Mouse (Mus musculus) forebrain, embryonic 12.5 days (tissue): ENCODE results near the gene Zap70. TPM values are rescaled to one million over a fixed set of nuclear protein-coding genes. Genes with fewer than 3 reads are reported as not detected.
A peak's percentile ranks its signal among the peaks of the same experiment; 100 is the strongest.

Experiments used
- ATAC-seq: fragments of 200-750 bp; cut with Nextera tagmentation; 2 replicates; pipeline ENCODE4 v1.8.0; 2017; ENCODE audit warnings: moderate TSS enrichment; ENCODE audit not compliant: low FRiP score
- H3K27ac ChIP-seq: fragments of 300-500 bp; sonication (generic); 2 replicates; pipeline ENCODE4 v1.5.1; 2016; ENCODE audit warnings: mild to moderate bottlenecking
- H3K27me3 ChIP-seq: fragments of 300-500 bp; sonication (generic); 2 replicates; pipeline ENCODE4 v1.6.1; 2016; ENCODE audit warnings: mild to moderate bottlenecking
- H3K36me3 ChIP-seq: fragments of 300-500 bp; sonication (generic); replicated peaks from 2 replicates; pipeline ENCODE4 v1.6.1; 2016; ENCODE audit warnings: mild to moderate bottlenecking
- H3K4me1 ChIP-seq: fragments of 300-500 bp; sonication (generic); 2 replicates; pipeline ENCODE4 v1.6.1; 2016
- H3K4me2 ChIP-seq: fragments of 300-500 bp; sonication (generic); 2 replicates; pipeline ENCODE4 v1.6.1; 2016; ENCODE audit warnings: mild to moderate bottlenecking, moderate library complexity
- H3K4me3 ChIP-seq: fragments of 300-500 bp; sonication (generic); replicated peaks from 2 replicates; pipeline ENCODE4 v1.5.1; 2016; ENCODE audit warnings: mild to moderate bottlenecking
- H3K9ac ChIP-seq: fragments of 300-500 bp; sonication (generic); 2 replicates; pipeline ENCODE4 v1.6.1; 2016; ENCODE audit warnings: mild to moderate bottlenecking
- H3K9me3 ChIP-seq: fragments of 300-500 bp; sonication (generic); 2 replicates; pipeline ENCODE4 v1.6.1; 2016
- WGBS: fragments of 180-500 bp; shearing (Covaris S2); methylation state at CpG from one replicate; pipeline ENCODE4 v1.1.7; 2016; 5-methylcytosine and 5-hydroxymethylcytosine counted together
- polyA plus RNA-seq: library from polyadenylated mRNA; unstranded; fragments of >200 nt; fragmentation: Nextera tagmentation; extraction: Ambion mirVana; gene quantifications from 2 replicates; pipeline ENCODE4 v1.2.1, GENCODE M21; 2016

The Zap70 gene
- 0.41 and 0.55 TPM in 2 replicates for polyA plus RNA-seq

DNA sequence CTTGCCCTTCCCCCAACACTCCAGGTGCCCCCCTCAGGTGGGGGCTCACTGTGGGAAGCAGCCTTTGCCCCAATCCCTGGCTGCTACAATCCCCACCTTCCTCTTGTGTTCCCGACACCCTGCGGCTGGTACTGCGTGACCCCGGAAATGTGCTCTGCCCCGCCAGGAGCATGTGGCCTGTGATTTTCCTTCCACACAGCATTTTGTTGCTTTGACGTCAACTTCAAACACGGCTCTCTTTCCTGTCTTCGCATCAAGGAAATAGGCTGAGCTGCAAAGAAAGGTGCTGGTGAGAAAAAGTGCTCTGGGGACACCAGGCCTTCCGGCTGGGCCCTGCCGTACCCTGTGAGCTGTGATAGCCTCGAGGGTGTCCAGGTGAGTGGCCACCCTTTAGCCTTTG, at the start of gene Zap70:
Gene Zap70 (plus strand): TSS at position 231 of the 400 bp plus-strand sequence.
- no peak within 1 kb of the TSS for H3K4me3 ChIP-seq
- WGBS, result 83% methylated on average over 11 of the region's 11 CpGs
- no peaks in the 10 kb centered on the region for H3K9me3 ChIP-seq
- H3K4me2 ChIP-seq, result no peak within 1 kb of the TSS
- H3K27me3 ChIP-seq, result no peaks in the 10 kb centered on the region
- no peaks in the 10 kb centered on the region for H3K36me3 ChIP-seq
- H3K9ac ChIP-seq, result no peak within 1 kb of the TSS
- ATAC-seq, result no peak
- H3K27ac ChIP-seq, result no peak within 1 kb of the TSS
- no peaks in the 10 kb centered on the region for H3K4me1 ChIP-seq

DNA sequence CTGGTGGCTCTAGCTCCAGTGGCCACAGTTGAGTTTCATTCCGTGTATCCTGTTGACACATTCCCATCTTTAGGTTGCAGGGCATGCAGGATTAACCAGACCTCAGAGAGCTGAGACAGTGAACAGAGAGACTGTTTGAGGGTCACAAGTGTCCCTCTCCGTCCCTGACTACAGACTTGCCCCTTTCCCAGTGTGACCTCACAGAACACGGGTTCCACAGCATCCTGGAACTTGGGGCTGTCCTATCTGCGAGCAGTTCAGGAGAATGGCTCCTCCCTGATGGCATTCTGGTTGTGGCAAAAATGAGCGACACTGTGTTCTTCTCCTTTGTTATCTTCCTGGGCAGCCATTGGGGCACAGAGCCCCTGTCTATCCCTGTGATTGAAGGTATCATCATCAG, 47.3 kb upstream of the Zap70 start, which contains the start of gene Actr1b:
Gene Actr1b (minus strand): TSS at position 112 of the 400 bp plus-strand sequence.
- Histone ChIP-seq H3K9ac (no peak within 1 kb of the TSS), H3K4me1 (no peaks in the 10 kb centered on the region), H3K4me3 (no peak within 1 kb of the TSS), H3K9me3 (no peaks in the 10 kb centered on the region), H3K27me3 (no peaks in the 10 kb centered on the region), H3K27ac (no peak within 1 kb of the TSS), H3K4me2 (no peak within 1 kb of the TSS), H3K36me3 (no peaks in the 10 kb centered on the region)
- WGBS, result 85% methylated on average over 5 of the region's 5 CpGs
- ATAC-seq, result no peak

DNA sequence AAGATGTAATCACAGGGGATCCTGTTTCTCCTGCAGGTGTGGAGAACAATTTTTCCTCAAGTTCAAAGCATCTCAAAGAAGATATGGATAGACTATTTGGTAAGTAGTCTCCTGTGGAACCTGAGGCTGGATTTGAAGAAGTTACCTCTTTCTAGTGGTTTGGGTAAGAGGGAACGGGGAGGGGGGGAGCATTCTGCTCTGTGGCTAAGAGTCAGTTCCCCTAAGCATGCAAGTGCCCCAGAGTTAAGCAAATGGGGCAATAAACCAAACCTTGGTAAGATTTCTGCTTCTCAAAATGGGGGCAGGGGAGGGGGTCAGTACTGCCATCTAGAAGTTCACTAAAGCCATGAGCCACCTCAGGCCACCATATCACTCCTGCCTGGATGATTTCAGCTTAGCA, 42.8 kb upstream of the Zap70 start:
- Histone ChIP-seq H3K9me3 (no peaks in the 10 kb centered on the region), H3K36me3 (no peaks in the 10 kb centered on the region), H3K4me1 (no peaks in the 10 kb centered on the region), H3K4me3 (no peak overlapping the region), H3K9ac (no peak overlapping the region), H3K27ac (no peak overlapping the region), H3K27me3 (no peaks in the 10 kb centered on the region; the same call in 1 of the 2 replicates), H3K4me2 (no peak overlapping the region)
- WGBS, result 59% methylated on average over 1 of the region's 1 CpGs
- no peak for ATAC-seq

DNA sequence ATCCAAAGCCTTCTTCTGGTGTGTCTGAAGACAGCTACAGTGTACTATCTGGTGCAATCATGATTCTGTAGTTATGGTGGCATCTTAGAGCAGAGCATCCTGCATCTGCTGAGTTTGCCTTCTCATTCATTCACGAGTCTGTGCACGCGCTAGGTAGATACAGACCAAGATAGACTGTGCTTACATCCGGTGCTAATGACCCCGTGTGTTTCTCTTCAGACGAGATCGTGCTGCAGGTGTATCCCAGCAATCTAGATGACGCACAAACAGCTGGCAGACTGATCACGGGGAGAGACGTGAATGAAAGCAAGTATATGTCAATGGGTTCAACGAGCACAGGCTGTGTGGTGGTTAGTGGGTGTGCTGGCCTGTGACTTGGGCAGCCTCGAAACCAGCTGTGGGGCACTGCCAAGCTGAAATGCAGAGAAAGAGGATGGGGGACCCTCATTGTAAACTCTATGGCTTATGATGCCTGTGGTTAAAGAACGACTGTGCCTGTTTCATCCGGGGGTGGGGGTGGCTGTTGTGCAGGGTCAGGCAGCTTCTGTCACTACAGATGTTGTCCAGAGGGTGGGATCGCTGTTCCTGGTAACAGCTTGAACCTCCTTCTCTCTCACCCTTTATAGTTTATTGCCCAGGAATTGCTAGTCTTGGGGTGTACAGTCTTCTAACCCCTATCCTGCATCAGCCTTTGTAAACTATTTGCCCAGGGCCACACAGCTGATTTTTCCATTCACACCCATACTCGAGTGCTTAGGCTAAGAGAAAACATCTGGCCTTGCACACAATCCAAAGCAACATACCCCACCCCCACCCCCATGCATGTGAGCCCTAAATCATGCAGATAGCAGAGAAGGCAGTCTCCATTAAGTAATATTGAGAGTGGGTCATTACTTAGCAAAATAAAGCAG, 38.2 kb upstream of the Zap70 start:
- Histone ChIP-seq H3K4me1 (no peaks in the 10 kb centered on the region), H3K36me3 (no peaks in the 10 kb centered on the region), H3K27me3 (no peaks in the 10 kb centered on the region; the same call in 1 of the 2 replicates), H3K4me3 (no peak overlapping the region), H3K9ac (no peak overlapping the region), H3K4me2 (no peak overlapping the region), H3K27ac (no peak overlapping the region), H3K9me3 (no peaks in the 10 kb centered on the region)
- WGBS, result 69% methylated on average over 16 of the region's 16 CpGs
- ATAC-seq, result no peak

DNA sequence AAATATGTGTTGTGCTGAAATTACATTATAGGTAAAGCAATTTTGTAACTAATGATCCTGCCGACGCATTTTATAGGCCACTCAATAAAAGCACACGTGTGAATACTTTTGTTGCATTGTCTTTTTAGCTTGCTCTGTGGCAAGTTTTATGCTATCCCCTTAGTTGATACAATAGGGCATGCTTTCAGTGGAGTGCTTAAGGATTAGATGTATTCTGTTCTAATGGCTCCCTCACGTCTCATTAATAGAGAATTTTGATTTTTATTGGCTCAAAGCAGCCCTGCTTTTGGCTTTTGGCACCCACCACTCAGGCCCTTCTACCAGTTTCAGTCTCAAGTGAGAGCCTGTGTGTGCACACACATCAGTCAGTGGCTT, 37.6 kb upstream of the Zap70 start:
- H3K36me3 ChIP-seq, result no peaks in the 10 kb centered on the region
- no peaks in the 10 kb centered on the region; the same call in 1 of the 2 replicates for H3K27me3 ChIP-seq
- no peaks in the 10 kb centered on the region for H3K4me1 ChIP-seq
- no peak for ATAC-seq
- no peaks in the 10 kb centered on the region for H3K9me3 ChIP-seq
- no peak overlapping the region for H3K27ac ChIP-seq
- no peak overlapping the region for H3K9ac ChIP-seq
- H3K4me3 ChIP-seq, result no peak overlapping the region
- WGBS, result 54% methylated on average over 4 of the region's 4 CpGs
- H3K4me2 ChIP-seq, result no peak overlapping the region

DNA sequence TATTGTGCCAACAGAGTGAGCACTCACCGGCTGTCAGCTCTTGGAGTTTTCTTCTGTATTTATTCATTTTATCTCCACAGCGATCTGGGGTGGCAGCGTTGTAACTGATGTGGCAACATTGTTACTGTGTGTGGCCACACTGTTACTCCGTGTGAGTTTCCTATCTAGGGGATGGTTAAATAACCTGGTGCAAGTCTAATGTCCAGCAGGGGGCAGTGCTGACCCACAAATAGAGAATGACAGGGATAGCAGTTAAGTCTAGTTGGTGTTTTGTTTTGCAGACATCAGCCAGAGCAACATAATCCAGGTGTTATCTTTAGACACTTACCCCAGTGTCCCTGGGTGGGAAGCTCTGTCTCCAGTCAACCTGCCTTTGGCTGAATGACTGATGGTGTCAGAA, 24.3 kb upstream of the Zap70 start:
- Histone ChIP-seq H3K4me3 (no peak overlapping the region), H3K4me1 (no peaks in the 10 kb centered on the region), H3K9me3 (no peaks in the 10 kb centered on the region), H3K36me3 (no peaks in the 10 kb centered on the region), H3K4me2 (no peak overlapping the region), H3K27ac (no peak overlapping the region), H3K9ac (no peak overlapping the region), H3K27me3 (no peaks in the 10 kb centered on the region)
- ATAC-seq, result peak; percentile 46; the same call in 1 of the 2 replicates
- WGBS, result 20% methylated on average over 4 of the region's 4 CpGs

DNA sequence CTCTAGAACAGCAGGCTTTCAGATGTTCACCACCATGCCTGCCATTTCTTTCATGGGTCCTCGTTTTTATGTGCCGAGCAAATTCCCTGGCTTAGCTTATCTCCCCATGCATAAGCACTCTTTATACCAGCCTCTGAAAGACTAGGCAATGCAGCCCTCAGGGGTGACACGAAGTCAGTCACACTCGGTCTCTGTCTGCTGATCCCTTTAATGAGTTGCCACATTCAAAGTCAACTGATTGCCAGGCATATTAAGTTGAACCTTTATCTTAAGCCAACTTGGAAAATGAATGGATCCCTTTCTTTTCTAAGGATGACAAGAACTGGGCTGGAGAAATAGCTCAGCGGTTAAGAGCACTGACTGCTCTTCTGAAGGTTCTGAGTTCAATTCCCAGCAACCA, 22.4 kb upstream of the Zap70 start:
- Histone ChIP-seq H3K27me3 (no peaks in the 10 kb centered on the region), H3K9ac (no peak overlapping the region), H3K27ac (no peak overlapping the region), H3K36me3 (no peaks in the 10 kb centered on the region), H3K4me2 (no peak overlapping the region), H3K4me1 (peaks cover 4% of the 10 kb centered on the region), H3K4me3 (no peak overlapping the region), H3K9me3 (no peaks in the 10 kb centered on the region)
- ATAC-seq, result no peak
- 64% methylated on average over 5 of the region's 5 CpGs for WGBS

DNA sequence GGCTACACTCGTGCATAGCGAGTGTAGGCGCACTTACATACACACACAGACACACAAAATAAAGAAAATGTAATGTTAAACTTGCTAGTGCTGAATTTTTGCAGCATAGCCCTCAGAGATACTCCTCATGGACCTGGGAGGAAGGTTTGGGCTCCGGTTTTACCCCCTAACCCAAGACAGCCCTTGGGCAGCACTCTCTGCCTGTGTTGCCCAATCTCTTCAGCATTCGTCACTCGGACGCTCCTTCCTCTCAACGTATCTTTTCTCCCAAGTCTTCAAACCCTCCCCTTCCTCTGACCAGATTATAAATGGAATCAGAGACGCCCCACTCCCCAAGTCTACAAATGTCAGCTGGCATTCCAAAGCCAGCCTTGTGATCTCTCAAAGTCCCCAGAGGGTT, 18.6 kb upstream of the Zap70 start:
- ATAC-seq, result no peak
- 80% methylated on average over 9 of the region's 9 CpGs for WGBS
- H3K9ac ChIP-seq, result no peak overlapping the region

DNA sequence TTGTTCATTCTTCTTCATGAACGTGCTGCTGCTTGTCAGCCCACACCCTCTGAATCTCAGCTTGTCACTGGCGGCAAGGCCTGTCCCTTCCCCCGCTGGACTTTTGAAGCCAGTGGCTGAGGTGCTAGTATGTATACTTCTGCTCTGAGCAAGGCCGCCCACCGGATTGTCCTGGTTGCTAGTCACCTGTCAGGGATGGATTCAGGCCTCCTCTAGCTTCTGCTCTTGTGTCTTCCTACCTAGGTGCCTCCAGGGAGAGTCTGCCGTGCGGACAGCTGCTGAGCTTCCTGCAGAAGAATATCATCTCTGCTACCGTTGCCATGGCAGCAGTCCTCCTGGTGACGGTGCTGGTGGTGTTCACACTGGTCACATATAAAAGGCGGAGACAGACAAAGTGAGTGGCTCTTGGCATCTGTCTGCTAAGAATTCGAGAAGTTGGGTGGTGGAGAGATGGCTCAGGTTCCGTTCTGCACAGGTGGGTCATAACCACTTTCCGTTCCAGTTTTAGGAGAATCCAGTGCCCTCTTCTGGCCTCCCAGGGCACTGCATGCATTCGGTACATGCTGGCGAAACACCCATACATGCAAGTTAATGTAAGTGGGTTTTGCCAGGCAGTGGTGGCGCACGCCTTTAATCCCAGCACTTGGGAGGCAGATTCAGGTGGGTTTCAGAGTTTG, 17.2 kb upstream of the Zap70 start:
- no peaks in the 10 kb centered on the region for H3K36me3 ChIP-seq

More for the DNA sequence above, 18.6 kb upstream of the Zap70 start:
- Histone ChIP-seq H3K27ac (no peak overlapping the region), H3K9me3 (no peaks in the 10 kb centered on the region), H3K27me3 (0 out of 2 replicates have a peak, but pooled peaks cover 5% of the 10 kb centered on the region), H3K4me3 (no peak overlapping the region), H3K4me2 (no peak overlapping the region), H3K4me1 (peaks cover 7% of the 10 kb centered on the region), H3K36me3 (no peaks in the 10 kb centered on the region)

DNA sequence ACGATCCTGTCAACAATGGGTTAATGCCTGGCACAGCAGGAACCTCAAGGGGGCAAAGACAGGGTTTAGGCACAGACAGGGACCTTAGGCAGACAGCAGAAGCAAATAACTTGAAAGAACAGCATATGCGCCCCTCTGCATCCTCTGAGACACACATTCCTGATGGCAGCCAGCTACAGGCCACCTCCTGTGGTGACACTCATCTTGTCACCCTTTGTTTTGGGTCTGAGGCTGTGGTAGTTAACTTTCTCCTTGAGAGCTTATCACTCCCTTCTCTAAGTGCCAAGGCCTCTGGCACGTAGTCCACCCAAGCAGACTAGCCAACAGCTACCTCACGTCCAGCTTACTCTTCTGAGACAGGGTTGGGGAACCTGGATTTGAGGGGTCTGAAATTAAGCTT, 15.9 kb upstream of the Zap70 start:
- Histone ChIP-seq H3K27me3 (0 out of 2 replicates have a peak, but pooled peaks cover 5% of the 10 kb centered on the region), H3K4me1 (peaks cover 7% of the 10 kb centered on the region), H3K4me2 (no peak overlapping the region), H3K4me3 (no peak overlapping the region), H3K9ac (no peak overlapping the region), H3K9me3 (no peaks in the 10 kb centered on the region), H3K27ac (no peak overlapping the region), H3K36me3 (no peaks in the 10 kb centered on the region)
- no peak for ATAC-seq
- 38% methylated on average over 4 of the region's 4 CpGs for WGBS

More for the DNA sequence above, 17.2 kb upstream of the Zap70 start:
- 30% methylated on average over 17 of the region's 17 CpGs for WGBS
- H3K9me3 ChIP-seq, result no peaks in the 10 kb centered on the region
- H3K9ac ChIP-seq, result no peak overlapping the region
- H3K4me3 ChIP-seq, result peak overlapping the region; percentile 30
- H3K4me1 ChIP-seq, result peaks cover 7% of the 10 kb centered on the region
- peak; percentile 63 for ATAC-seq
- H3K27ac ChIP-seq, result no peak overlapping the region
- H3K4me2 ChIP-seq, result peak overlapping the region; percentile 53
- H3K27me3 ChIP-seq, result 0 out of 2 replicates have a peak, but pooled peaks cover 5% of the 10 kb centered on the region

DNA sequence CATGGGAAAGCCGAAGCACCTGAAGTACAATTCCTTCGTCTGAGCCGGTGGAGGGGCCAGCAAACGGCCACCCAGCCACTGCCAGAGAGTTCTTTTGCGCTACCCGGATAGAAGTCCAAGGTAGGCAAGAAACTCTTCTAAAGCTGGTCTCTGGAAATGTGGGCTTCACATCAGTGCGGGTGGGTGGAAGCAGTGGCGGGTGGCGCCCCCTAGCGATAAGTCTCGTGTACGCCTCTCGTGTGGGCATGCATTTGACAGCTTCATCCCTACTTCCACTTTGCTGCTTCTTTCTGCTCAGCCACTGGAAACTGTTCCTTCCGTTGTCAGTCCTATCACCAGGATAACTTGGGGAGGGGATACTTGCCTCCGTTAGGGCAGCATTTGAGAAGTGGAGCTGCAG, 15.1 kb upstream of the Zap70 start:
- Histone ChIP-seq H3K27ac (no peak overlapping the region), H3K9me3 (no peaks in the 10 kb centered on the region), H3K4me2 (no peak overlapping the region), H3K27me3 (0 out of 2 replicates have a peak, but pooled peaks cover 5% of the 10 kb centered on the region), H3K4me3 (no peak overlapping the region), H3K4me1 (peaks cover 7% of the 10 kb centered on the region), H3K36me3 (no peaks in the 10 kb centered on the region), H3K9ac (no peak overlapping the region)
- 41% methylated on average over 15 of the region's 15 CpGs for WGBS
- ATAC-seq, result no peak

DNA sequence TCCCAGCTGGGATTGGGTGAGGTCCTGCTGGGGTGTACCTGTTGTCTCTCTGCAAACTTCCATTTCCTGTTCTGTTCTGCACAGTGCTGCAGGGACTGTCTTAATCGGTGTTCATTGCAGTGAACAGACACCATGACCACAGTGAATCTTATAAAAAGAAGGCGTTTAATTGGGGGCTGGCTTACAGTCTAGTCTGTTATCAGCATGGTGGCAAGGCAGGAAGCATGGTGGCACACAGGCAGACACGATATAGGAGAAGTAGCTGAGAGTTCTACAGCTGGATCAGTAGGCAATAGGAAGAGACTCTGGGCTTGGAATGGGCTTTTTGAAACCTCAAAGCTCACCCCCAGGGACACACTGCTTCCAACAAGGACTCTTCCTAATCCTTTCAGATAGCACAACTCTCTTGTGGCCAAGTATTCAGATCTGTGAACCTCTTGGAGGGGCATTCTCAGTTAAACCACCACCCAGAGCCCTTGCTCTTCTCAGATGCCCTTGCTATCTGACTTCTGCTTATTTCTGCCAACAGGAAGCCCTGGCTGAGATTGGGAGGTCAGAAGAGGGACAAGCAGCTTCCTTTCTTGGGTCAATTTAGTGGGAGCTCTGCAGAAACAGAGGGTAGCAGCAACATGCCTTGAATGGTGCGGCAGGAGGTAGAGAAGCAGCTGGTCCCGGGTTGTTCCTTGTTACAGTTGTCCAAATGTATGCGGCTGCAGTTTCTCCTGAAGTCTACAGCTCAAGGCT, 7.5 kb upstream of the Zap70 start:
- WGBS, result 88% methylated on average over 6 of the region's 6 CpGs
- no peak for ATAC-seq
- no peak overlapping the region for H3K4me3 ChIP-seq
- no peak overlapping the region for H3K4me2 ChIP-seq
- no peaks in the 10 kb centered on the region for H3K9me3 ChIP-seq
- no peak overlapping the region for H3K9ac ChIP-seq
- H3K27ac ChIP-seq, result no peak overlapping the region
- no peaks in the 10 kb centered on the region for H3K27me3 ChIP-seq
- no peaks in the 10 kb centered on the region for H3K36me3 ChIP-seq
- no peaks in the 10 kb centered on the region for H3K4me1 ChIP-seq
